Mouse (Mus musculus): ENCODE results near the gene Tdpoz2. TPM values are rescaled to one million over a fixed set of nuclear protein-coding genes. Genes with fewer than 3 reads are reported as not detected.
"Not testable (repeated sequence)": the region's sequence is repeated elsewhere in the genome, so short reads cannot be mapped to it uniquely, and the experiment has no call there.

Gene Tdpoz2
- total RNA-seq (2022), result not detected

DNA sequence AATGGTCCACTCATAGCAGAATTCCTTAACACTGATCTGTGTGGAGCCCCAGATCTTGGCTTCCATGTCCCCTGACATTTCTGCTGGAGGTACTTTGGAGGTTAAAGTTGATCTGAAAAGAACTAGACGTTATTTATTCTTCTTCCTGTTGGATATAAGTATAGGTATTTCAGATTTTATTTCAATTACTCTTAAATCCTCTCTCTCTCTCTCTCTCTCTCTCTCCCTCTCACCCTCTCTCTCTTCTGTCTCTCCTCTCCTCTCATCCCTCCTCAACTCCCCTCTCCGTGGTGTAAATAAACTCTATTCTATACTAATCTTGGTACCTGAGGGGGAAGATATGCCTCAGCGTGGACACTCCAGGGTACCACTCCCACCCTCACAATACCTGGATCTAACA, at the start of gene Tdpoz2:
TSS of gene Tdpoz2 (minus strand) at position 101 of the 400 bp plus-strand sequence.
- DNase-seq (ENCODE audit: low spot score in 2 of 2), result no peak

GRCm38 (mm10) chr3:93692970-93693369, 40.5 kb upstream of the Tdpoz2 start, which contains the start of gene Gm37596:
TSS of gene Gm37596 (minus strand) at chr3:93693070.
- DNase-seq (ENCODE audit: low spot score in 2 of 2), result not testable (repeated sequence)

GRCm38 (mm10) chr3:93676210-93676609, 23.7 kb upstream of the Tdpoz2 start, which contains the start of gene Tdpoz1:
TSS of gene Tdpoz1 (minus strand) at chr3:93676310.
- DNase-seq (ENCODE audit: low spot score in 2 of 2), result not testable (repeated sequence)

- not testable (repeated sequence) for DNase-seq (ENCODE audit: low spot score in 2 of 2)
Observed at GRCm38 (mm10) chr3:93670805-93671503, 18.5 kb upstream of the Tdpoz2 start.

DNA sequence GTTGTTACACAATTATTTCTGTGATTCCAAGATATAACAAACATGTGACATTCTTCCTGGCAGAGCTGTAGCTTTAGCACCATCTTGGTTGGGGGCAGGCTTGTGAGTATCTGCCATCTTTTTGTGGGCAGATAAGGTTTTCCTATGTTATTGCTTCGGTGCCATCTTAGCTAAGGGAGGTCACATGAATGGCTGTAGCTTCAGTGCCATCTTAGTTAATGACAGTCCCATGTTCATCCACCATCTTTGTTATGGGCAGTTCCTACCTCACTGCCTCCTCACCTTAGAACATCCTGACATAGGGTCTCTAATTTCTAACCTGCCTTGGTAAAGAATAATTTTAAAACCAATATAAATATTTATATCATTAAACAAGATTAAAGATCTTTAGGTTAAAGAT, 1.8 kb upstream of the Tdpoz2 start:
- DNase-seq (ENCODE audit: low spot score in 2 of 2), result no peak

DNA sequence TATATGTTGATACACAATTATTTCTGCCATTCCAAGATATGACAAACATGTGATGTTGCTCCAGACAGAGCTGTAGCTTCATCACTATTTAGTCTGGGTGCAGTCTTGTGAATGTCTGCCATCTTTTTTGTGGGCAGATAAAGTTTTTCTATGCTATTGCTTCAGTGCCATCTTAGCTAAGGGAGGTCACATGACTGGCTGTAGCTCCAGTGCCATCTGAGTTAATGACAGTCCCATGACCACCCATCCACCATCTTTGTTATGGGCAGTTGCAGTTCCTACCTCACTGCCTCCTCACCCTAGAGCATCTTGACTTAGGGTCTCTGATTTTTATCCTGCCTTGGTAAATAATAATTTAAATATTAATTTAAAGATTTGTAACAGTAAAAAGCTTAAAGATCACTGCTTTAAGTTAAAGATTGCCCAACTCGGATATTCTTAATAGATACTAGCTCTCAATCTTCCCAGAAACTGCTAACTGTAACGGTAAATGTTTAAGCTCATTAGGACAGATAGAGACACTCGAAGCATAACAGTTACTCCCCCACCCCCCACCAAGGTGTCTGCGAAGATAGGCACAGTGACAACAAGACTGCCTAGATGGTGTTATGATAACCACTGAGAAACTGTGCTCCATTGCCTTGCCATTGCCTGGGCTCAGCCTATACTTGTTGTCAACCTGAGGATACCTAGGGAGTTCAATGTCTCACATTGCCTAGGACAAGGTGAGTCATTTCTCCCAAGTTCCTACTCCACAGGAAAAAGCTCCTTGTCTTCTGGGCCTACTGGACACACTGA, 21.4 kb downstream of the Tdpoz2 start:
- not testable (repeated sequence) for DNase-seq (ENCODE audit: low spot score in 2 of 2)

DNA sequence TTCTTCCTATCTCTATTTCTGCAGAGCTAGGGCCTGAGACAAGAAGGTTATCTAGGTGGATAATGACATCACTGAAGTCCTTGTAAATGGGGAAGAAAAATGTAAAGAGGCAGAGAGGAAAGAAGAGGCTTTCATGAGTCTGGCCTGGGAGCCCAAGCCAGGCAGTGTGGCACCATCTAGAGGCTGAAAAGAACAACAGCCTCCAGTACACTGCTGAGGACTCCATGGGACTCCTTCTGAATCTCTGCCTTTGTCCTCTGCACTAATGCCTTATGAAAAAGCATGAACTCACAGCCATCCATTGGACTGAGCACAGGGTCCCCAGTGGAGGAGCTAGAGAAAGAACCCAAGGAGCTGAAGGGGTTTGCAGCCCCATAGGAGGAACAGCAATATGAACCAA, 43.5 kb downstream of the Tdpoz2 start:
- DNase-seq (ENCODE audit: low spot score in 2 of 2), result peak in 1 of 2 experiments; percentile 12

DNA sequence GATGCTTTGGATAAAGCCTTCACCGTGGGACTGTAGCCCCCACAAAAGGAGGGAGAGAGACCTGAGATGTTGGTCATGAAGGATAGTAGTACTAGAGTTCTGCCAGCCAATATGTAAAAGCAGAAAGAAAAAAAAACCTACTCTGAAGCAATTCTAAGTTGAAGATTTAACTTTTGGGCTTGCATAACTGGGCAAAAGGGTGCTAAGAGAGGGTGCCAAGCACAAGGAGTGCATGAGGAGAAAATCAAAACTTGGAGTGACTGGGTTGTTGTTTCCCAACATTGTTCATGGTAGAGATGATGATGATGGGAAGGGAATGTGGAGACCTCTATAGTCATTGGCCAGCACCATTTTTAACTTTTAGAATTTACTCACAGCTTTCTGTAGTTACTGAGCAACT, 50.6 kb downstream of the Tdpoz2 start:
- DNase-seq (ENCODE audit: low spot score in 2 of 2), result no peak

Other genes with a start within 250 kb of the Tdpoz2 start
- gene Tchh, start 210.4 kb downstream of the Tdpoz2 start, total RNA-seq (2022), result 1 to 10 TPM; 2.2 to 3.1 (median 2.5) TPM
- gene Tchhl1, start 183.9 kb downstream of the Tdpoz2 start, total RNA-seq (2022), result not detected
- gene S100a11, start 132.2 kb downstream of the Tdpoz2 start, total RNA-seq (2022), result 10 to 100 TPM in 3 of 4 experiments, 1 to 10 TPM in 1; 8.2 to 14.0 (median 11.7) TPM
- gene S100a10, start 97.6 kb downstream of the Tdpoz2 start, total RNA-seq (2022), result 10 to 100 TPM; 33.0 to 45.7 (median 33.9) TPM
- gene Tdpoz1, start 23.6 kb upstream of the Tdpoz2 start, total RNA-seq (2022), result not detected
- gene Gm37596, start 40.4 kb upstream of the Tdpoz2 start, total RNA-seq (2022), result not detected
- not detected for gene Gm5773, start 120.3 kb upstream of the Tdpoz2 start, total RNA-seq (2022)
- gene Tdpoz4, start 143.7 kb upstream of the Tdpoz2 start, total RNA-seq (2022), result not detected
- not detected for gene Tdpoz3, start 173.3 kb upstream of the Tdpoz2 start, total RNA-seq (2022)